Mouse (Mus musculus) G1E (cell line): ENCODE measurements around the gene Irf3.

Experiments used
- CTCF ChIP-seq: IDR thresholded peaks from 2 replicates; pipeline ENCODE4 v1.5.1; 2012; ENCODE audit warnings: low read depth, low read length, inconsistent platforms, mixed read lengths
- GATA1 ChIP-seq: IDR thresholded peaks from 2 replicates; pipeline ENCODE4 v1.6.1; 2012; ENCODE audit warnings: borderline replicate concordance, low read length, inconsistent platforms, mixed read lengths
- GATA2 ChIP-seq: IDR thresholded peaks from 2 replicates; pipeline ENCODE4 v1.6.1; 2012; ENCODE audit warnings: low read depth, low read length, inconsistent platforms, borderline replicate concordance
- POLR2AphosphoS5 ChIP-seq: IDR thresholded peaks from 2 replicates; pipeline ENCODE4 v1.6.1; 2012; ENCODE audit warnings: low read depth, low read length, inconsistent platforms; ENCODE audit not compliant: insufficient replicate concordance
- TAL1 ChIP-seq: conservative IDR thresholded peaks from 2 replicates; pipeline ENCODE4 v1.6.1; 2012; ENCODE audit warnings: low read depth, low read length, inconsistent platforms, mixed read lengths

- TF ChIP-seq CTCF (no peak), TAL1 (no peak), GATA1 (no peak), GATA2 (no peak), POLR2AphosphoS5 (no peak)
Observed at GRCm38 (mm10) chr7:44966638-44967037, 30.8 kb upstream of the Irf3 start.
